Mouse (Mus musculus) limb, embryonic 15.5 days (tissue): ENCODE data around the gene Ehmt1. TPM values are rescaled to one million over a fixed set of nuclear protein-coding genes. Genes with fewer than 3 reads are reported as not detected.

ENCODE experiments used
- microRNA-seq: library from miRNA; unstranded; fragments of <30 nt; microRNA quantifications from one replicate; pipeline ENCODE4, GENCODE M21; 2016
- polyA plus RNA-seq: library from polyadenylated mRNA; unstranded; fragments of >200 nt; fragmentation: Nextera tagmentation; extraction: Ambion mirVana; gene quantifications from 2 replicates; pipeline ENCODE4 v1.2.1, GENCODE M21; 2015

Ehmt1 gene
- polyA plus RNA-seq, 1 experiment from 2014 or later = 85.1 TPM

Small RNA genes within 50 kb of the gene (microRNA-seq; reads per million reads assigned to microRNA genes)
- gene Gm22875 = not detected

Other genes starting within 250 kb of the Ehmt1 start
- 1.2 and 1.5 TPM in 2 replicates for gene Cacna1b, start 156.5 kb downstream of the Ehmt1 start, polyA plus RNA-seq
- 44.1 and 49.0 TPM in 2 replicates for gene Arrdc1, start 15.6 kb upstream of the Ehmt1 start, polyA plus RNA-seq
- 10.4 and 18.2 TPM in 2 replicates for gene Zmynd19, start 30.2 kb upstream of the Ehmt1 start, polyA plus RNA-seq
- 28.4 and 30.2 TPM in 2 replicates for gene Dph7, start 42.8 kb upstream of the Ehmt1 start, polyA plus RNA-seq
- gene Mrpl41, start 55.5 kb upstream of the Ehmt1 start, polyA plus RNA-seq = 117 TPM in 2 replicates
- 7.1 and 7.2 TPM in 2 replicates for gene Pnpla7, start 56.4 kb upstream of the Ehmt1 start, polyA plus RNA-seq
- gene Nsmf, start 134.7 kb upstream of the Ehmt1 start, polyA plus RNA-seq = 67.5 and 68.3 TPM in 2 replicates
- not detected in 2 replicates for gene Entpd8, start 160.7 kb upstream of the Ehmt1 start, polyA plus RNA-seq
- 0.18 TPM in 1 of 2 replicates, not detected in the other for gene Noxa1, start 175.5 kb upstream of the Ehmt1 start, polyA plus RNA-seq